In genomic region chr12:17661483-17661920, GRCm38 (mm10) we compare ENCODE assay signal across 8 mouse cellular contexts. TPM values are rescaled to one million over a fixed set of nuclear protein-coding genes. Genes with fewer than 3 reads are reported as not detected.
DNase-seq lines count a peak whose midpoint lies in the region; ATAC-seq lines count a peak whose summit lies in the region.

No protein-coding gene starts in this region.

- no peak overlapping the region for H3K27ac ChIP-seq in heart, embryonic 15.5 days
- no peak overlapping the region for H3K27ac ChIP-seq in neural tube, embryonic 11.5 days (ENCODE audit: low read depth, low read length)

- peak overlapping the region; percentile 43 for H3K4me2 ChIP-seq in heart, embryonic 15.5 days
- no peak overlapping the region for H3K4me2 ChIP-seq in neural tube, embryonic 11.5 days (ENCODE audit: low read depth)

- H3K4me3 ChIP-seq in heart, embryonic 15.5 days: no peak overlapping the region
- H3K4me3 ChIP-seq in neural tube, embryonic 11.5 days (ENCODE audit: low read depth, low read length): no peak overlapping the region

- ATAC-seq in heart, embryonic 15.5 days (replicated peaks; ENCODE audit: insufficient number of reproducible peaks, insufficient read depth, low FRiP score, low read depth): peak; percentile 79; the same call in 1 of the 2 replicates
- peak; percentile 45; the same call in 1 of the 2 replicates for ATAC-seq in neural tube, embryonic 11.5 days (ENCODE audit: insufficient read depth, low FRiP score, low TSS enrichment)

- peaks cover 12% of the 10 kb centered on the region; the same call in 1 of the 2 replicates for H3K4me1 ChIP-seq in heart, embryonic 15.5 days (replicated peaks)
- no peaks in the 10 kb centered on the region for H3K4me1 ChIP-seq in neural tube, embryonic 11.5 days (ENCODE audit: control insufficient read depth, insufficient read depth, low read length)

- H3K9me3 ChIP-seq in heart, embryonic 15.5 days (replicated peaks): no peaks in the 10 kb centered on the region
- H3K9me3 ChIP-seq in neural tube, embryonic 11.5 days (ENCODE audit: control insufficient read depth, low read length): no peaks in the 10 kb centered on the region

- 3% methylated on average over 4 of the region's 4 CpGs for WGBS in heart, embryonic 15.5 days
- WGBS in neural tube, embryonic 11.5 days: 13% methylated on average over 4 of the region's 4 CpGs

- no peaks in the 10 kb centered on the region for H3K36me3 ChIP-seq in heart, embryonic 15.5 days
- H3K36me3 ChIP-seq in neural tube, embryonic 11.5 days (ENCODE audit: control insufficient read depth, insufficient read depth, low read length): no peaks in the 10 kb centered on the region

- DNase-seq in adrenal gland, postnatal 25 days: peak; percentile 15
- no peak for DNase-seq in adrenal gland, adult 8-10 months
- DNase-seq in cerebellum, postnatal 14 days: peak; percentile 56 to 67
- DNase-seq in kidney, postnatal 14 days: peak; percentile 50
- peak; percentile 51 for DNase-seq in neural tube, embryonic 11.5 days (ENCODE audit: low spot score)
- DNase-seq in right cerebral cortex, postnatal 14 days: no peak
- DNase-seq in layer of hippocampus, adult 9-10 months (ENCODE audit: low spot score): no peak

- H3K9ac ChIP-seq in heart, embryonic 15.5 days: no peak overlapping the region
- H3K9ac ChIP-seq in neural tube, embryonic 11.5 days (ENCODE audit: low read length): no peak overlapping the region

- no peaks in the 10 kb centered on the region for H3K27me3 ChIP-seq in heart, embryonic 15.5 days
- no peaks in the 10 kb centered on the region for H3K27me3 ChIP-seq in neural tube, embryonic 11.5 days (ENCODE audit: control insufficient read depth, insufficient read depth, low read length)

RNA-seq across cellular contexts. Expression of gene Hpcal1, which starts 29.2 kb away (rescaled TPM):
- 14.4 and 17.2 TPM in 2 replicates for total RNA-seq in adrenal gland, postnatal 25 days (2021)
- total RNA-seq in adrenal gland, adult 8-10 months (2022): 10 to 100 TPM; 18.8 to 34.0 (median 25.4) TPM
- polyA plus RNA-seq in heart, embryonic 15.5 days (2015; fragmentation: Nextera tagmentation; extraction: Ambion mirVana): 20.7 and 29.3 TPM in 2 replicates
- polyA plus RNA-seq in neural tube, embryonic 11.5 days (2014; fragmentation: Nextera tagmentation; extraction: Ambion mirVana): 36.6 and 42.3 TPM in 2 replicates

Comparison
In these comparisons a context has a peak if more than half of its experiments do, and no peak if none do; other contexts are left out.
1. DNase-seq: peak in adrenal gland, postnatal 25 days (single experiment), cerebellum, postnatal 14 days (2 of 2), kidney, postnatal 14 days (single experiment) and neural tube, embryonic 11.5 days (single experiment); none in adrenal gland, adult 8-10 months (single experiment), right cerebral cortex, postnatal 14 days (single experiment) and layer of hippocampus, adult 9-10 months (single experiment).